Mouse (Mus musculus): Measurements from ENCODE around the gene Laptm4a. TPM values are rescaled to one million over a fixed set of nuclear protein-coding genes. Genes with fewer than 3 reads are reported as not detected.
A peak's percentile ranks its signal among the peaks of the same experiment; 100 is the strongest.

Laptm4a gene
- polyA plus RNA-seq, 1 experiment = 861 TPM

DNA sequence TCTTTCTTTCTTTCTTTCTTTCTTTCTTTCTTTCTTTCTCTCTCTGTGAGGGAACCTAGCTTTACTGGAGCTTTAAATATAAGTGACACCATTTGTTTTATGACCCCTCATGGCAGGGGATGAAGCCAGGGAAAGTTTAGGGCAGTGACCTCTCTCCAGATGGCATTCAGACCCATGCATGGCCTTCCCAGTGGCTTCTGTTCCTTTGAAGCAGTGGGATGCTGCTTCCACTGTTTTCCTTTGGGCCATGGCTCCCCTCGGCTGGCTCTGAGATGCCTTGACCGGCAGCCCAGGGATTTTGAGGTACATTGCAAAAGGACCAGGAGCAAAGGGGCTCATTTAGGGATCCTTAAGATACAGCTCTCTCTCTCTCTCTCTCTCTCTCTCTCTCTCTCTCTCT, 19.5 kb upstream of the Laptm4a start:
- Histone ChIP-seq H3K4me3 (ENCODE audit: insufficient read depth, low read length) (no peak overlapping the region), H3K4me1 (ENCODE audit: control insufficient read depth, insufficient read depth, low read length) (peaks cover 11% of the 10 kb centered on the region), H3K27ac (ENCODE audit: insufficient read depth, low read length) (no peak overlapping the region)
- no peak for TF ChIP-seq CTCF (IDR thresholded peaks at IDR 0.05; ENCODE audit: borderline replicate concordance, insufficient read depth, low read length)
- TF ChIP-seq POLR2A (IDR thresholded peaks at IDR 0.05; ENCODE audit: low read depth, low read length) = no peak

DNA sequence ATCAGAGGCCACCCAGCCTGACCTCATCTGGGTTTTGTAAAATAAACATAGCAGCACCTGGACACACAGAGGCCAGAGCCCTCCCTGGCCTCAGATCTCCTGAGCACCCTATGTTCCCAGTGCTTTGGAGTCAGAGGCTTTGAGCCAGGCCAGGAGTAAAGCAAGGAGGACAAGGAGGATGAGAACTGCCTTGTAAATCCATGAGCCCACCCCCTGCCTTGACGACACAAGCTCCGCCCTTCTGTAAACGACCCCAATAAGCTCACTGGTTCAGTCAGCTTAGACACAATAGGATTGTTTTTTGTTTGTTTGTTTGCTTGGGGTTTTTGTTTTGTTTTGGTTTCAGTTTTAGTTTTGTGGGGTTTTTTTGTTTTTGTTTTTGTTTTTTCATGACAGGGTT, 19.0 kb upstream of the Laptm4a start:
- Histone ChIP-seq H3K27ac (ENCODE audit: insufficient read depth, low read length) (no peak overlapping the region), H3K4me1 (ENCODE audit: control insufficient read depth, insufficient read depth, low read length) (peaks cover 10% of the 10 kb centered on the region), H3K4me3 (ENCODE audit: insufficient read depth, low read length) (no peak overlapping the region)
- TF ChIP-seq CTCF (IDR thresholded peaks at IDR 0.05; ENCODE audit: borderline replicate concordance, insufficient read depth, low read length) = no peak
- TF ChIP-seq POLR2A (IDR thresholded peaks at IDR 0.05; ENCODE audit: low read depth, low read length) = no peak

DNA sequence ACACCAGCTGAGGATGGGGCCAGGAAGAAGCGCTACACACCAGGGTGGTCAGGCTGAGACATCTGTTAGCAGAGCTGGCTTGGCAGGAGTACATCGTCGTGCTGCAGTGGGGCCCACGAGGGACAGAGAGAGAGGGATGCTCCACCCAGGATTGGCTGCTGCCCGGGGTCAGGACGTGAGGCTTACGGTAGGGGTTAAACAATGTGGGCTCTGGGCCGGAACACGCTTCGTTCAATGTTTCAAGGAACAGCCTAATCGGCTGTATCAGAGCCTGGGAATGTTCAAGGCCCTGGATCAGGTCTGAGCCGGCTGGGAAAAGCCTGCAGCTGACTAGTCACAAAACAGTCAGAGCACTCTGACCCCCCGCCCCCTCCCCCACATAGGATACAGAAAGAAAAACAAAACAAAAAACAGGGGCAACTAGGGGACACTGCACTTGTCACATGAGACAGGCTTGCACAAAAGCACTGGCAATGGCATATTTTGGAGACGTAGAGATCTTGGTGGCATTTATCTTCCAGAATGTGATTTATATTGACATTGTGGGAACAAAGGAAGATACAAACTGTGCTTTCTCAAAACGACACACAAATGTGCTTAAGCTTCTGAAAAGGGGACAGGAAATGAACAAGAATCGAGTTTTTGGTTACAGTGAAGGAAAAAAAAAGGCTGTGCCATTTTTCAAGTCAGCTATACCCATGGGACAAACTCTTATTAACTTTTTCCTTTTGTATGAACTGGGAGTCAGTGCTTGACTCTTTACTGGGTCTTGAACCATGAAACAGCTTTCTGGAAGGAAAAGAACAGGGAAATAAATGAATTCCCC, 8.4 kb upstream of the Laptm4a start:
- Histone ChIP-seq H3K4me3 (ENCODE audit: insufficient read depth, low read length) (no peak overlapping the region), H3K4me1 (ENCODE audit: control insufficient read depth, insufficient read depth, low read length) (peaks cover 13% of the 10 kb centered on the region), H3K27ac (ENCODE audit: insufficient read depth, low read length) (peak overlapping the region; percentile 95)
- TF ChIP-seq POLR2A (IDR thresholded peaks at IDR 0.05; ENCODE audit: low read depth, low read length) (peak; percentile 51; the same call in 1 of the 2 replicates), CTCF (IDR thresholded peaks at IDR 0.05; ENCODE audit: borderline replicate concordance, insufficient read depth, low read length) (no peak)

DNA sequence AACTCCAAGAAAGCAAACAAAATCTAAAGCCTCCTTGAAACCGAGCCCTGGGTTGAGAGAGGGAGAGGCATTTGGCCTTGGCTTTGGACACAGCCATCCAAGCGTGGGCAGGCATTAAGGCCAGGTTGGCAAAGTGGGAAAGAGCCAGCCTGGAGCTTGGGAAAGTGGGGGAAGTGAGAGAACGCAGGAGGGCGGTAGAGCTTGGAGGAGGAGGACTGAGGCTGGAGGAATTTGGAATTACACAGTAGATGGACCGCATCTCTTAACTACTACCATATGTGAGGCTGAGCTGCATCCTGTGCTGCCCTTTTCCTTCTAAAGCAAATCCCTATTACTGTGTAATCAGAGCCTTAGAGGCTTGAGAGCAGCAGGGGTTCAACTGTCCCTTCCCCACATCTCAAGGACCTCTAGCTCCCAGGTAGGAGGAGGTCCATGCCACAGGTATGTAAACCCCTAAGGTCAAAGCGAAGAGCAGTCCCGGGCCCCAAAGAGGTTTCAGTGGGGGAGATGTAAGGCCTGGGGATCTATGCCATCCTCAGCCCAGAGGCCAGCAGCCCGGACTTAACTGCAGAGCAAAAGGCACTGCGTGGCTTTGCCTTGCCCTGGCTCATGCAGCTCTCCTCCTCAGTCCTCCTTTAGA, 7.6 kb upstream of the Laptm4a start:
- TF ChIP-seq CTCF (IDR thresholded peaks at IDR 0.05; ENCODE audit: borderline replicate concordance, insufficient read depth, low read length) = peak; percentile 14; the same call in 1 of the 2 replicates
- peak; percentile 50 for TF ChIP-seq POLR2A (IDR thresholded peaks at IDR 0.05; ENCODE audit: low read depth, low read length)
- Histone ChIP-seq H3K4me3 (ENCODE audit: insufficient read depth, low read length) (no peak overlapping the region), H3K27ac (ENCODE audit: insufficient read depth, low read length) (peak overlapping the region; percentile 96), H3K4me1 (ENCODE audit: control insufficient read depth, insufficient read depth, low read length) (peaks cover 13% of the 10 kb centered on the region)

DNA sequence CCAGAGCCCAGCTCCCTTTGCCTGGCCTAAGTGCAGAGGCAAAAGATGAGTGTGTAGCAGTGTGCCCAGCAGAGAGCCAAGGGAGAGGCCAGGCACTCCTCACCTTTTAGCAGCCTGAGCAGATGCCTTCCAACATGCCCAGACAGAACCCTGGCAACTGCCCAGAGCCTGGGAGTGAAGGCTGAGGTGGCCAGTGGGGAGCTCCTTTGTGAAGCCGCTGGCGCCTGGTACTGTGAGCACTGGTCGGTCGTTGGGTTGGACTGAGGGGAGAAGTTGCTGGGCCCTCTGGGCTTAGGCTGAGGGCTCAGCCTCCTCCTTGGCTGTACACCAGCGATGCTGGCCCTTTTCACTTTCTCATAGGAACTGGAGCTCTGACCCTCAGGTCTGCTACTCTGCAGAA, 5.1 kb upstream of the Laptm4a start:
- Histone ChIP-seq H3K4me1 (ENCODE audit: control insufficient read depth, insufficient read depth, low read length) (peaks cover 13% of the 10 kb centered on the region), H3K27ac (ENCODE audit: insufficient read depth, low read length) (peak overlapping the region; percentile 14), H3K4me3 (ENCODE audit: insufficient read depth, low read length) (no peak overlapping the region)
- no peak for TF ChIP-seq CTCF (IDR thresholded peaks at IDR 0.05; ENCODE audit: borderline replicate concordance, insufficient read depth, low read length)
- TF ChIP-seq POLR2A (IDR thresholded peaks at IDR 0.05; ENCODE audit: low read depth, low read length) = no peak

GRCm38 (mm10) chr12:8919231-8919630, 2.2 kb upstream of the Laptm4a start:
- H3K4me1 ChIP-seq (ENCODE audit: control insufficient read depth, insufficient read depth, low read length) = peaks cover 5% of the 10 kb centered on the region; the same call in 1 of the 2 replicates
- H3K27ac ChIP-seq (ENCODE audit: insufficient read depth, low read length) = no peak overlapping the region
- no peak for TF ChIP-seq POLR2A (IDR thresholded peaks at IDR 0.05; ENCODE audit: low read depth, low read length)
- no peak for TF ChIP-seq CTCF (IDR thresholded peaks at IDR 0.05; ENCODE audit: borderline replicate concordance, insufficient read depth, low read length)
- H3K4me3 ChIP-seq (ENCODE audit: insufficient read depth, low read length) = no peak overlapping the region

GRCm38 (mm10) chr12:8920996-8921393, 469 bp upstream of the Laptm4a start:
- TF ChIP-seq POLR2A (IDR thresholded peaks at IDR 0.05; ENCODE audit: low read depth, low read length) (no peak; the same call in 1 of the 2 replicates), CTCF (IDR thresholded peaks at IDR 0.05; ENCODE audit: borderline replicate concordance, insufficient read depth, low read length) (no peak)
- Histone ChIP-seq H3K27ac (ENCODE audit: insufficient read depth, low read length) (peak overlapping the region; percentile 95), H3K4me1 (ENCODE audit: control insufficient read depth, insufficient read depth, low read length) (peaks cover 6% of the 10 kb centered on the region; the same call in 1 of the 2 replicates), H3K4me3 (ENCODE audit: insufficient read depth, low read length) (peak overlapping the region; percentile 50; the same call in 1 of the 2 replicates)

GRCm38 (mm10) chr12:8922369-8923124, 1.1 kb downstream of the Laptm4a start:
- peaks cover 4% of the 10 kb centered on the region for H3K4me1 ChIP-seq (ENCODE audit: control insufficient read depth, insufficient read depth, low read length)
- no peak for TF ChIP-seq CTCF (IDR thresholded peaks at IDR 0.05; ENCODE audit: borderline replicate concordance, insufficient read depth, low read length)
- peak; percentile 35 for TF ChIP-seq POLR2A (IDR thresholded peaks at IDR 0.05; ENCODE audit: low read depth, low read length)
- H3K27ac ChIP-seq (ENCODE audit: insufficient read depth, low read length) = peak overlapping the region; percentile 94
- peak overlapping the region; percentile 99 for H3K4me3 ChIP-seq (ENCODE audit: insufficient read depth, low read length)

GRCm38 (mm10) chr12:8923125-8923410, 1.6 kb downstream of the Laptm4a start:
- H3K4me3 ChIP-seq (ENCODE audit: insufficient read depth, low read length) = peak overlapping the region; percentile 99
- peaks cover 4% of the 10 kb centered on the region for H3K4me1 ChIP-seq (ENCODE audit: control insufficient read depth, insufficient read depth, low read length)
- peak overlapping the region; percentile 94 for H3K27ac ChIP-seq (ENCODE audit: insufficient read depth, low read length)
- no peak for TF ChIP-seq POLR2A (IDR thresholded peaks at IDR 0.05; ENCODE audit: low read depth, low read length)
- TF ChIP-seq CTCF (IDR thresholded peaks at IDR 0.05; ENCODE audit: borderline replicate concordance, insufficient read depth, low read length) = no peak
